Mouse (Mus musculus): Measurements from ENCODE around the gene Fosl1. TPM values are rescaled to one million over a fixed set of nuclear protein-coding genes. Genes with fewer than 3 reads are reported as not detected.
"Not testable (repeated sequence)": the region's sequence is repeated elsewhere in the genome, so short reads cannot be mapped to it uniquely, and the experiment has no call there.

Gene Fosl1
- total RNA-seq, 2 experiments from 2014 or later = not detected

GRCm38 (mm10) chr19:5492641-5493040, 45.3 kb downstream of the Fosl1 start:
- no peak for DNase-seq
- intact Hi-C loops (cut with DNase I) = no loop called here

- intact Hi-C loops (cut with DNase I); DNase-seq: not testable (repeated sequence)
Measured at GRCm38 (mm10) chr19:5493301-5493721, 46.0 kb downstream of the Fosl1 start.

DNA sequence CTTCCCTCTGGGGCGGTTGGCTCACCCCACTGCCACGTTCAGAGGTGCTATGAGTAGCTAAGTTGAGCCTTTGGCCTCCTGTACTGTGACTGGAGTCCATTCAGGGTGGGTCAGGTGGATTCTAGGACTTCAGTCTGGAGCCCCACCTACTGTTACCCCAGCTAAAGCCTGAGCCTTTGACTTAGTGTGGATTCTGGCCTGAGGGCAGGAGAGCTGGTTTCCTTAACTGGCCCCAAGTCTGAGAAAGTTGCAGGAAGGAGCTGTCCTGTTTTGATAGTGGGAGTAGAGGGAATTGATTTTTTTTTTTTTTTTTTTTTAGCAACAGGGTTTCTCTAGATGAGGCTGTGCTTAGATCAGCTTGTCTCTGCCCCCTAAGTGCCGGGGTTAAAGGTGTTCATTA, 47.0 kb downstream of the Fosl1 start:
- DNase-seq = no peak
- intact Hi-C loops (cut with DNase I) = no loop called here

DNA sequence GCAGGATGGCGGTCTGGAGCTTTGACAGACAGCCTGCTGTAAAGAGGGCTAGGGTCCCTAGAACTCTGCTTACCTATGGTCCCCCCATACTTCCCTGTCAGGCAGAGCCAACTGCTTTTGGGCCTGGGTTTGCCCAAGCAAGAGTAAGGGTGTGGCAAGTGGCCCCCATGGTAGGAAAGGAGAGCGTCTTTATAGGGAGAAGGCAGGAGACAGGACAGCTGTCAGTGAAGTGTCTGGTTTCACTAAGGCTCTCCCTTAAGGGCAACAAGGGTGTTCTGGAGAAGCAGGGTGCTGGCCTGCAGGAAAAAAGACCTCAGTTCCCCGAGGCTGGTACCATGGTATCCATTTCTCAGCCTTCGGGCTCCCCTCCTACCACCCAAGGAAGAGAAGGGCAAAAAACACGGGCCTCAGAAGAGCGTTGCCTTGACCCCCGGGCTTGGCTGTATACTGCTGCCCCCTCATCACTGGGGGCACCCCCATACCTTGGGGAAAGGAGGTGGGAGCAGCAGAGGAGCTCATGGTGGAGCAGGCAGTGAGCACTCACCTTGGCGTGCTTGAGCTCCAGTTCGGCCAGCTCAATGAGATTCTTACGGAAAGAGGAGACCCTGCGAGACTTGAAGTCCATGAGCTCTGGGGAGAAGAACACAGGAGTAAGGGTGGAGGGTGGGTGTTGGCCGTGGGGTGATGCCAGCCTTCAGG, 48.2 kb downstream of the Fosl1 start:
- intact Hi-C loops (cut with DNase I) = no loop called here

GRCm38 (mm10) chr19:5496052-5496370, 48.7 kb downstream of the Fosl1 start:
- no peak for DNase-seq
- intact Hi-C loops (cut with DNase I) = no loop called here

More for the DNA sequence above, 48.2 kb downstream of the Fosl1 start:
- DNase-seq = no peak

DNA sequence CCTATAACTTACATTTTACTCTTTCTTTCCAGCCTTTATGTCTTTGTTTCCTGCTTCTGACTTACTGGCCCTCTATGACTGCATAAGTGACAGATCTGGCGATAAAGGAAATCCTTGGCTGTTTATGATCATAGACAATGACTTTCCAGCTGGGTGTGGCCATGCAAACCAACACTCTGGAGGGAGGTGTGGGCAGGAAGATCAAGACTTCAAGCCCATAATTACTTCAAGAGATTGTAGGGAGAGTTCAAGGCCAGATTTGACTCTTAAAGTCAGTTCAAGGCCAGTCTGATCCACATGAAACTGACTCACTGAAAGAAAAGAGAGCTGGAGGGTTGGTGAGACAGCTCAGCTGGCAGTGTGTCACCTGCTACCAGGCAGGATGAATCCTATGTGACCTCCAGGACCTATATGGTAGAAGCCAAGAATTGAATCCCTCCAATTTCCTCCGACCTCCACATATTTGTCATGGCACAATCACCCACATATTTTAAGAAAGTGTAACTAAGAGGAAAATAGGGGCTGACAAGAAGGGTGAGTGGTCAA, 53.1 kb downstream of the Fosl1 start:
- intact Hi-C loops (cut with DNase I) = no loop called here
- no peak for DNase-seq

DNA sequence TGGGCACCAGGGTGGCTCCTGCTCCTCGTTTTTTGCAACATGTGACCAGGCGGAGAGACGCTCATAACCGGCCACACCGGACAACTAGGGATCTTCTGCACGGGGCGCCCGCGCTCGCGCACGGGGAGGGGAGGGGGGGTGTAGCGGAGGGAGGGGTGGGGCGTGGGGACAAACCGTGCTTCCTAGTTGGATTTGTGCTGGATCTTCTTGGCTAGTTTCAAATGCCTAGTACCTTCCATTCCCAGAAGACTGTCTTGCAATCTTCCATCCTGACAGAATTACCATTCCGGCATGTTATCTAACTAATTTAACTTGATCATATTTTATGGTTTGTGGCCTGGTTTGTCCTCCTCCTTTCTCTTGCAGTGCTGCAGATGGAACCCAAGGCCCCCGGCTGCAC, 56.3 kb downstream of the Fosl1 start, which contains the start of gene 1700020D05Rik:
Gene 1700020D05Rik (minus strand): TSS at position 101 of the 400 bp plus-strand sequence.
- no peak for DNase-seq
- intact Hi-C loops (cut with DNase I) = no loop called here

Other genes with a start within 250 kb of the Fosl1 start
- gene Pacs1, start 174.4 kb upstream of the Fosl1 start, total RNA-seq (2021) = 10 to 100 TPM; 19.9 to 21.5 TPM
- gene Sf3b2, start 152.1 kb upstream of the Fosl1 start, total RNA-seq (2021) = 100 to 1,000 TPM; 115 to 128 TPM
- 10 to 100 TPM; 20.0 to 24.2 TPM for gene Gal3st3, start 149.2 kb upstream of the Fosl1 start, total RNA-seq (2021)
- not detected for gene Catsper1, start 111.8 kb upstream of the Fosl1 start, total RNA-seq (2021)
- 10 to 100 TPM in 1 of 2 experiments, 1 to 10 TPM in 1; 9.5 to 10.2 TPM for gene Cst6, start 98.0 kb upstream of the Fosl1 start, total RNA-seq (2021)
- 10 to 100 TPM; 16.5 to 17.7 TPM for gene Eif1ad, start 80.8 kb upstream of the Fosl1 start, total RNA-seq (2021)
- gene Banf1, start 80.4 kb upstream of the Fosl1 start, total RNA-seq (2021) = 100 to 1,000 TPM; 126 to 142 TPM
- 10 to 100 TPM; 53.2 to 55.5 TPM for gene Sart1, start 58.8 kb upstream of the Fosl1 start, total RNA-seq (2021)
- gene Tsga10ip, start 45.0 kb upstream of the Fosl1 start, total RNA-seq (2021) = 1 to 10 TPM in 1 of 2 experiments, under 1 TPM in 1; 0.17 to 2.8 TPM
- gene Drap1, start 22.6 kb upstream of the Fosl1 start, total RNA-seq (2021) = 100 to 1,000 TPM; 297 to 319 TPM
- gene AI837181, start 22.4 kb upstream of the Fosl1 start, total RNA-seq (2021) = 10 to 100 TPM; 33.3 to 38.1 TPM
- gene Ccdc85b, start 10.3 kb downstream of the Fosl1 start, total RNA-seq (2021) = 10 to 100 TPM in 1 of 2 experiments, 1 to 10 TPM in 1; 9.5 to 11.0 TPM
- gene Fibp, start 13.1 kb downstream of the Fosl1 start, total RNA-seq (2021) = 10 to 100 TPM; 50.3 to 50.5 TPM
- under 1 TPM in 1 of 2 experiments, not detected in 1; 0.43 TPM for gene Ctsw, start 21.0 kb downstream of the Fosl1 start, total RNA-seq (2021)
- 1 to 10 TPM; 9.0 to 9.8 TPM for gene Efemp2, start 26.4 kb downstream of the Fosl1 start, total RNA-seq (2021)
- gene Mus81, start 40.9 kb downstream of the Fosl1 start, total RNA-seq (2021) = 10 to 100 TPM; 19.6 to 23.7 TPM
- 100 to 1,000 TPM; 174 to 188 TPM for gene Cfl1, start 42.9 kb downstream of the Fosl1 start, total RNA-seq (2021)
- under 1 TPM; 0.58 to 0.70 TPM for gene 1700020D05Rik, start 56.2 kb downstream of the Fosl1 start, total RNA-seq (2021)
- 1 to 10 TPM; 5.1 TPM for gene Snx32, start 63.0 kb downstream of the Fosl1 start, total RNA-seq (2021)
- gene Ovol1, start 113.1 kb downstream of the Fosl1 start, total RNA-seq (2021) = not detected
- gene Ap5b1, start 120.5 kb downstream of the Fosl1 start, total RNA-seq (2021) = 1 to 10 TPM; 3.1 to 3.4 TPM
- 10 to 100 TPM; 42.7 to 53.2 TPM for gene Rnaseh2c, start 154.3 kb downstream of the Fosl1 start, total RNA-seq (2021)
- 10 to 100 TPM; 30.3 to 37.0 TPM for gene Kat5, start 162.7 kb downstream of the Fosl1 start, total RNA-seq (2021)
- gene Rela, start 189.9 kb downstream of the Fosl1 start, total RNA-seq (2021) = 10 to 100 TPM; 25.6 to 31.2 TPM
- gene Sipa1, start 216.2 kb downstream of the Fosl1 start, total RNA-seq (2021) = 10 to 100 TPM; 19.5 to 29.0 TPM
- gene Map3k11, start 241.2 kb downstream of the Fosl1 start, total RNA-seq (2021) = 10 to 100 TPM; 26.0 to 29.5 TPM
- 10 to 100 TPM; 15.7 to 16.8 TPM for gene Pcnx3, start 241.4 kb downstream of the Fosl1 start, total RNA-seq (2021)